Mouse (Mus musculus) ES-Bruce4 (cell line): ENCODE data around the gene Cbarp.

ENCODE experiments used
- CTCF ChIP-seq: IDR thresholded peaks from one replicate; pipeline ENCODE4 v1.8.1; 2011; ENCODE audit warnings: low read depth, low read length
- POLR2A ChIP-seq: IDR thresholded peaks from one replicate; pipeline ENCODE4 v1.8.1; 2011; ENCODE audit warnings: low read length; ENCODE audit not compliant: insufficient read depth

- TF ChIP-seq CTCF = no peak
- no peak for TF ChIP-seq POLR2A
Observed at GRCm38 (mm10) chr10:80091527-80091926, 49.1 kb downstream of the Cbarp start.
